In genomic region chr17:85292276-85292675, GRCm38 (mm10) we compare ENCODE assay signal across 13 mouse cellular contexts.
DNase-seq lines count a peak whose midpoint lies in the region; ATAC-seq and TF ChIP-seq lines count a peak whose summit lies in the region.
"Had no signal": no experiment of that assay in that cellular context is flagged by ENCODE, and none has a peak within 500 bp of the region (broad histone marks: within the 10 kb centered on the region; RNA-seq: fewer than 3 reads in every experiment).

No protein-coding gene starts in this region.

- TF ChIP-seq POLR2A in cortical plate, adult 2 months (IDR thresholded peaks at IDR 0.05; ENCODE audit: extremely low read depth, insufficient read depth, low read length), result no peak

- DNase-seq in frontal cortex, postnatal 10 days (ENCODE audit: low spot score in 2 of 2), result no peak
- peak; percentile 6 for DNase-seq in 3T3-L1 (ENCODE audit: low read depth, low spot score)
- no peak for DNase-seq in spleen, postnatal 10 days (ENCODE audit: low spot score in 2 of 2)
- no peak for DNase-seq in cerebellum, adult 9-11 months
- DNase-seq: adrenal gland, adult 2 months; adrenal gland, postnatal 10 days; adrenal gland, postnatal 25 days had no signal

- peaks cover 4% of the 10 kb centered on the region; the same call in 1 of the 2 replicates for H3K4me1 ChIP-seq in cortical plate, adult 2 months (ENCODE audit: control insufficient read depth, insufficient read depth, low read length)
- H3K4me1 ChIP-seq: forebrain, embryonic 13.5 days; forebrain, embryonic 15.5 days had no signal

- peak overlapping the region; percentile 21; the same call in 1 of the 2 replicates for H3K27ac ChIP-seq in cortical plate, adult 2 months (ENCODE audit: insufficient read depth, low read length)
- H3K27ac ChIP-seq: embryonic facial prominence, embryonic 10.5 days; embryonic facial prominence, embryonic 12.5 days; forebrain, embryonic 13.5 days; forebrain, embryonic 15.5 days had no signal

- no peak overlapping the region for H3K4me3 ChIP-seq in cortical plate, adult 2 months (ENCODE audit: insufficient read depth, low read length)
- H3K4me3 ChIP-seq: embryonic facial prominence, embryonic 10.5 days; embryonic facial prominence, embryonic 12.5 days; forebrain, embryonic 13.5 days; forebrain, embryonic 15.5 days had no signal

- peak; percentile 73 for ATAC-seq in frontal cortex, adult (ENCODE audit: low TSS enrichment)
- ATAC-seq: forebrain, embryonic 13.5 days; forebrain, embryonic 15.5 days had no signal

- no peak for TF ChIP-seq CTCF in cortical plate, adult 2 months (IDR thresholded peaks at IDR 0.05; ENCODE audit: extremely low read depth, insufficient read depth, low read length)
